Mouse (Mus musculus) frontal cortex, adult 2 months (tissue): ENCODE measurements around the gene Bmp6. TPM values are rescaled to one million over a fixed set of nuclear protein-coding genes. Genes with fewer than 3 reads are reported as not detected.

Experiments used
- DNase-seq, 2 experiments: peaks; one replicate each; pipeline ENCODE4 v3.0.0; 2022; ENCODE audit warnings: low spot score in 1 of 2; ENCODE audit errors: extremely low spot score in 1 of 2
- polyA plus RNA-seq: library from polyadenylated mRNA; depleted of rRNA; stranded (reverse); fragments of >200 nt; gene quantifications from 2 replicates; pipeline ENCODE4 v1.2.3, GENCODE M21; 2012; rRNA removed

Bmp6 gene
- polyA plus RNA-seq = 11.2 and 13.6 TPM in 2 replicates

- DNase-seq = peak; percentile 73 to 86
Measured at GRCm38 (mm10) chr13:38344713-38345430, at the start of gene Bmp6. Bmp6 (plus strand) TSS chr13:38345107.

- no peak for DNase-seq
Measured at GRCm38 (mm10) chr13:38296166-38296565, 48.7 kb upstream of the Bmp6 start.

GRCm38 (mm10) chr13:38296601-38297000, 48.3 kb upstream of the Bmp6 start:
- DNase-seq = peak in 1 of 2 experiments; percentile 5

- no peak for DNase-seq
Measured at GRCm38 (mm10) chr13:38311125-38311524, 33.8 kb upstream of the Bmp6 start.

GRCm38 (mm10) chr13:38312357-38313040, 32.4 kb upstream of the Bmp6 start:
- no peak for DNase-seq

- no peak for DNase-seq
Measured at GRCm38 (mm10) chr13:38314590-38314989, 30.3 kb upstream of the Bmp6 start.

- no peak for DNase-seq
Measured at GRCm38 (mm10) chr13:38318418-38318817, 26.5 kb upstream of the Bmp6 start.

- DNase-seq = no peak
Measured at GRCm38 (mm10) chr13:38320354-38320753, 24.6 kb upstream of the Bmp6 start.

GRCm38 (mm10) chr13:38324452-38324851, 20.5 kb upstream of the Bmp6 start:
- no peak for DNase-seq

GRCm38 (mm10) chr13:38327377-38327776, 17.5 kb upstream of the Bmp6 start:
- DNase-seq = no peak

- no peak for DNase-seq
Measured at GRCm38 (mm10) chr13:38333496-38333895, 11.4 kb upstream of the Bmp6 start.

- peak in 1 of 2 experiments; percentile 60 for DNase-seq
Measured at GRCm38 (mm10) chr13:38342598-38342997, 2.3 kb upstream of the Bmp6 start.

- no peak for DNase-seq
Measured at GRCm38 (mm10) chr13:38343202-38343601, 1.7 kb upstream of the Bmp6 start.

GRCm38 (mm10) chr13:38345431-38345820, 519 bp downstream of the Bmp6 start:
- no peak for DNase-seq

GRCm38 (mm10) chr13:38346096-38346915, 1.4 kb downstream of the Bmp6 start:
- DNase-seq = no peak

GRCm38 (mm10) chr13:38347021-38347774, 2.3 kb downstream of the Bmp6 start:
- no peak for DNase-seq

- DNase-seq = no peak
Measured at GRCm38 (mm10) chr13:38347775-38348135, 2.8 kb downstream of the Bmp6 start.

GRCm38 (mm10) chr13:38349046-38349445, 4.1 kb downstream of the Bmp6 start:
- DNase-seq = no peak

- DNase-seq = no peak
Measured at GRCm38 (mm10) chr13:38349818-38350217, 4.9 kb downstream of the Bmp6 start.

GRCm38 (mm10) chr13:38351996-38352395, 7.1 kb downstream of the Bmp6 start:
- DNase-seq = no peak

- peak in 1 of 2 experiments; percentile 52 for DNase-seq
Measured at GRCm38 (mm10) chr13:38352986-38353385, 8.1 kb downstream of the Bmp6 start.
